Mouse (Mus musculus) midbrain, embryonic 13.5 days (tissue): ENCODE measurements around the gene Ddost. TPM values are rescaled to one million over a fixed set of nuclear protein-coding genes. Genes with fewer than 3 reads are reported as not detected.

Experiments used
- ATAC-seq: fragments of 200-750 bp; cut with Nextera tagmentation; 2 replicates; pipeline ENCODE4 v1.8.0; 2017; ENCODE audit warnings: mild to moderate bottlenecking, moderate TSS enrichment, moderate library complexity
- H3K27ac ChIP-seq: fragments of 300-500 bp; sonication (generic); 2 replicates; pipeline ENCODE4 v1.5.1; 2015; ENCODE audit warnings: inconsistent platforms, mild to moderate bottlenecking, moderate library complexity
- H3K27me3 ChIP-seq: fragments of 300-500 bp; sonication (generic); 2 replicates; pipeline ENCODE4 v1.6.1; 2015; ENCODE audit warnings: mild to moderate bottlenecking, inconsistent platforms
- H3K36me3 ChIP-seq: fragments of 300-500 bp; sonication (generic); 2 replicates; pipeline ENCODE4 v1.6.1; 2015; ENCODE audit warnings: mild to moderate bottlenecking, inconsistent platforms
- H3K4me1 ChIP-seq: fragments of 300-500 bp; sonication (generic); replicated peaks from 2 replicates; pipeline ENCODE4 v1.6.1; 2015; ENCODE audit warnings: inconsistent platforms
- H3K4me2 ChIP-seq: fragments of 300-500 bp; sonication (generic); replicated peaks from 2 replicates; pipeline ENCODE4 v1.6.1; 2015; ENCODE audit warnings: moderate library complexity, mild to moderate bottlenecking, inconsistent platforms
- H3K4me3 ChIP-seq: fragments of 300-500 bp; sonication (generic); replicated peaks from 2 replicates; pipeline ENCODE4 v1.5.1; 2015; ENCODE audit warnings: mild to moderate bottlenecking, inconsistent platforms
- H3K9ac ChIP-seq: fragments of 300-500 bp; sonication (generic); replicated peaks from 2 replicates; pipeline ENCODE4 v1.6.1; 2015; ENCODE audit warnings: mild to moderate bottlenecking, inconsistent platforms
- H3K9me3 ChIP-seq: fragments of 300-500 bp; sonication (generic); 2 replicates; pipeline ENCODE4 v1.6.1; 2016; ENCODE audit warnings: mild to moderate bottlenecking, inconsistent platforms
- WGBS: fragments of 180-500 bp; shearing (Covaris S2); methylation state at CpG from one replicate; pipeline ENCODE4 v1.1.7; 2015; 5-methylcytosine and 5-hydroxymethylcytosine counted together
- polyA plus RNA-seq: library from polyadenylated mRNA; unstranded; fragments of >200 nt; fragmentation: Nextera tagmentation; extraction: Ambion mirVana; gene quantifications from 2 replicates; pipeline ENCODE4 v1.2.1, GENCODE M21; 2015

The Ddost gene
- polyA plus RNA-seq, 1 experiment from 2014 or later = 200 TPM

DNA sequence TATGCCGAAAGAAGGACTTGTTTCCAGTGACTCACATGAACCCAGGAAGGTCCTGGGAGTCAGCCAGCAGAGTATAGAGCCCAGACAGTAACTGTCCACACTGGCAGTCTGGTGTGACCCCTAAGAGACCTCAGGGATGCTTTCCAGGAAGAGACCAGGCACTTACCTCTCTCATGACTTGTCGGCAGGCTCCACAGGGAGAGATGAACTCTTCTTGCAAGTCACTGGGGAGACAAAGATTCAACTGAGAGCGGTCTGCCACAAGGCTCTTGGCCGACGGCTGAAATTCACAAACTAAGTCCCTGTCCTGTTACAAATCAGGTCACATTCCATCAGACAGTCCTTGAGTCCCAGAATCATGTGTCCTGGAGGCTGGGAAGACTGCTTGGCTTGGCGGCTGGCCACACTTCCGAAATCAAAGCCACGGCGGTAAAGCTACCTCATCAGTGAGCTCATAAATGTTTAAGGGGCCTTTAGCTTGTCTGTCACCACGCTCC lies 38.9 kb downstream of the Ddost start:
- no peak overlapping the region for H3K9ac ChIP-seq
- no peaks in the 10 kb centered on the region for H3K4me1 ChIP-seq
- H3K4me3 ChIP-seq = no peak overlapping the region
- H3K4me2 ChIP-seq = no peak overlapping the region
- H3K27me3 ChIP-seq = no peaks in the 10 kb centered on the region
- no peaks in the 10 kb centered on the region for H3K36me3 ChIP-seq
- no peak overlapping the region for H3K27ac ChIP-seq
- 68% methylated on average over 10 of the region's 10 CpGs for WGBS
- no peaks in the 10 kb centered on the region for H3K9me3 ChIP-seq
- no peak for ATAC-seq

DNA sequence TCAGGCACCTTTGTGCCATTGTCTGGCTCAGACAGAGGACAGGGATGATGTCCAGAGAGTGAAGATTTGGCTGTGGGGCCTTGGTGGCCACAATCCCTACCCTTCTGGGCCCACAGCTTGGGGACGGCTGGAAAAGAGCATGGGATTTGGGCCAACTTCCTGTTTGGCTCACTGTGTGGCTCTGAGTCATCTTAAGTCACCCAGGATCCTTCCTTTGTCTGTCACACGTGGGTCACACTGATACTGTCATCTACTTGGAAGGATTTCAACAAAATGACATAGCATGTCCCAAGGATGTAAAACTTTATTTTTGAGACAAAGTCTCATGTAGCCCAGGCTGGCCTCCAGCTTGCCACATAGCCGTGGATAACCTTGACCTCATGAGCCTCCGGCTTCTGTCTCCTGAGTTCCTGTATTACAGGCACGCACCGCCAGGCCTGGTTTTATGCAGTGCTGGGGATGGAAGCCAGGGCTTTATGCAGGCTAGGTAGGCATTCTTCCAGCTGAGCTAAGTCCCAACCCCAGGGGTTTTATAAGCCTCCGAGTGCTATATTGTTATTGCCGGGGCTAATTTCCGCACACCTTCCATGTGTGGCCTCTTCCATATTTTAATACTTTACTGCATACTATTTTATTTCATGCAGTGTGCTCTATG lies 40.5 kb downstream of the Ddost start:
- 80% methylated on average over 9 of the region's 9 CpGs for WGBS

DNA sequence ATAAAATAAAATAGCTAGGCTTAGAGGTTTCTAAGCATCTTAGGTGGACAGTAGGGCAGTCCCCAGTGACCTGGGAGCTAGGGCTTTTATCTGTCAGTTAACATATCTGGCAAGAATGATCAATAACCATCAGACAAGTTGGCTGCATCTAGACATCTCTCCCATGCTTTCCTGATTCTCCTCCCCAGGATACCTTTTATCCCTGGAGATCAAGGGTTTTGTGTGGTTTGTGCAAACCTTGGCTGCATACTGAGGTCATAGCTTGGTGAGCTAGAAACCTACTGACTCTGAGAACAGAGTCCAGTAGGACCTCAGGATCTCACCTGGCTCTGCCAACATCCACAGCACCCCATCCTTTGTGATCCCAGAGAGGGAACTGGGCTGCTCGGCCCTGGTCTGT lies 42.8 kb downstream of the Ddost start:
- ATAC-seq = no peak
- no peaks in the 10 kb centered on the region for H3K9me3 ChIP-seq
- H3K27ac ChIP-seq = no peak overlapping the region
- H3K27me3 ChIP-seq = no peaks in the 10 kb centered on the region
- H3K36me3 ChIP-seq = no peaks in the 10 kb centered on the region
- no peak overlapping the region for H3K4me2 ChIP-seq
- H3K9ac ChIP-seq = no peak overlapping the region
- no peaks in the 10 kb centered on the region for H3K4me1 ChIP-seq
- H3K4me3 ChIP-seq = no peak overlapping the region
- WGBS = 68% methylated on average over 1 of the region's 1 CpGs

More for the DNA sequence above, 40.5 kb downstream of the Ddost start:
- Histone ChIP-seq H3K4me2 (no peak overlapping the region), H3K27ac (no peak overlapping the region), H3K9ac (no peak overlapping the region), H3K36me3 (no peaks in the 10 kb centered on the region), H3K4me1 (no peaks in the 10 kb centered on the region), H3K4me3 (no peak overlapping the region), H3K27me3 (no peaks in the 10 kb centered on the region), H3K9me3 (no peaks in the 10 kb centered on the region)
- no peak for ATAC-seq

DNA sequence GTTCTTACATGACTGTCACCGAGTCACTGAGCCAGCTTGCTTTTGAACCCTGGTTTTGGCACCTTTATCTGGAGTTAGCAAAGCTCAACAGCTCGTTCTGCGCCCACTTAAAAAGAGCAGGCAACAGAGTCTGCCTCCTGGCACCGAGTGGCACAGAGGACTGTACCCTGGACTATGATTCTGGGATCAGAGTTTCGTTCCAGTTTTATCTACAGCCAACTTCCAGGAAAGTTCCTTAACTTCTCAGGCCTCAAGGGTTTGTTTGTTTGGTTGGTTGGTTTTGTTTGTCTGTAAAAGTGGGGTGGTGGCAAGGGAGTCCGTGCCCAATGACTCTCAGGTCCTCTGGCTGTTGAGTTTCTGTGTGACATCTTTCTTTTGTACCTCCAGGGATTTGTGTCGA lies 44.2 kb downstream of the Ddost start:
- H3K4me2 ChIP-seq = no peak overlapping the region
- H3K9ac ChIP-seq = no peak overlapping the region
- H3K27me3 ChIP-seq = no peaks in the 10 kb centered on the region
- ATAC-seq = no peak
- 78% methylated on average over 7 of the region's 7 CpGs for WGBS
- H3K9me3 ChIP-seq = no peaks in the 10 kb centered on the region
- no peak overlapping the region for H3K4me3 ChIP-seq
- no peaks in the 10 kb centered on the region for H3K4me1 ChIP-seq
- H3K27ac ChIP-seq = no peak overlapping the region
- H3K36me3 ChIP-seq = no peaks in the 10 kb centered on the region

DNA sequence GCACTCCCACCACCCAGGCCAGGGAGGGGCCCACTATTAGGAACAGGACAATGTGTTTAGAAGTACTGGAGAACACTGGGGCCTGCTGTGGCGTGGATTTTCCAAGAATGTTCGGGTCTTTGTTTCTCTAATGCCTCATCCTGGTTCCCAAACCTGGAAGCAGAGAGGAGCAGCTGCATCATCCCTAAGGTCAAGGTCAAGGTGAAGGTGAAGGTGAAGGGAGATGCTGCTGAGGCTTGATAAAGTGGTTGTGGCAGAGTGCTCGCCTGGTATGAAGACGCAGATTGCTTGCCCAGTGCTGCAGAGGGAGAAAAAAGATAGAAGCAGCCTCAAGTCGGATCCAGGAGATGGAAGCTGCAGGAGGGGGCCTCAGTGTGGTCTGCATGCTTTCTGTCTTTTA lies 47.3 kb downstream of the Ddost start:
- Histone ChIP-seq H3K27ac (no peak overlapping the region), H3K4me2 (no peak overlapping the region), H3K9ac (no peak overlapping the region), H3K9me3 (no peaks in the 10 kb centered on the region), H3K27me3 (no peaks in the 10 kb centered on the region), H3K4me3 (no peak overlapping the region), H3K36me3 (no peaks in the 10 kb centered on the region), H3K4me1 (no peaks in the 10 kb centered on the region)
- ATAC-seq = no peak
- WGBS = 89% methylated on average over 5 of the region's 5 CpGs

DNA sequence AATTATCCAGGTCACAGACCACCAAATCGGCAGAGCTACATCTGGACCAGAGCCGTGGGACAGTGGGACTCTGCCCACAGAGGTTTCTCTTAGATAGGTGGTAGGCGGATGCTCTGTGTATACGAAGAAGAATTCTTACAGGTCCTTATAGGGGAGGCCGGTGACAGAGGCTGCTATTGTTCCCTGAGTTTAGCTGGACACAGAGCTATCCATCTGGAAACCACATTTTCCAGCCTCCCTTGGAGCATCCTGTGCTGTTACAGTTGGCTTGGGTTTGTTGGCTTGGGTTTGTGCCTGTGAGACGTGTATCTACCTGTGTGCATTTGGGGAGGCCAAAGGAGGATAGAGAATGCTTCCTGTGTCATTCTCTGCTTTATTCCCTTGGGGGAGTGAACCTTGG lies 48.2 kb downstream of the Ddost start:
- Histone ChIP-seq H3K9me3 (no peaks in the 10 kb centered on the region), H3K9ac (no peak overlapping the region), H3K27ac (no peak overlapping the region), H3K27me3 (no peaks in the 10 kb centered on the region), H3K4me1 (no peaks in the 10 kb centered on the region), H3K4me2 (no peak overlapping the region), H3K4me3 (no peak overlapping the region), H3K36me3 (no peaks in the 10 kb centered on the region)
- 90% methylated on average over 6 of the region's 6 CpGs for WGBS
- ATAC-seq = no peak

DNA sequence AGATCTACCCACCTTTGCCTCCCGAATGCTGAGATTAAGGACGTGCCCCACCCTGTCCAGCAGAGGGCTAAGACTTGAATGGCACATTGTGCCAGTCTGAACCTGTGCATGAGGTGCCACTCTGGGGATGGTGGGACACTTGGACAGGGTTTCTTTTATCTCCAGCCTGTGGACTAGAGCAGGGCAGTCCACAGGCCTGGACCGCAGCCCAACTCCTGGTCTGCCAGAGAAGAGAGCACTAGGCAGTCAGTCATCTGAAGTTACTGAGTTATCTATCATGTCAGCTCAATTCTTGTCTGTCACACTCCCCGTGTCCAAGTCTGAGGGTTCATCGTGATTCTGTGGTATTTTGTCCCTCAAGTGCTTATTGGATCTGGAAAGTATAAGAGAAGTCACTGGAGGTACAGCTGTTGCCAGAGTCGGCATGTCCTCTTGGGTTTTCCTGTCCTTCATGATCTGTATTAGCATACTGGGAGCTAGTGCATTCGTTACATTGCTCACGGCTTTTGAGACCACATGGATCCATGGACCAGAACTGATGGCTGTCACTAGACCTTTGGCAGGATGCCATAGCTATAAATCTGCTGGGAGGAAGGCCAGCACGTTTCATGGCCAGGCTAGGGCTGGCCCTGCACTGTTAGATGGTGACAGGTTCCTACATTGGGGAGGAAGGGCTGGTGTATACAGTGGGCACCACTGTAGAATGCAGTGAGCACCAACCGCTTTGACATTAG lies 49.1 kb downstream of the Ddost start:
- WGBS = 74% methylated on average over 10 of the region's 10 CpGs
- Histone ChIP-seq H3K27ac (no peak overlapping the region), H3K36me3 (no peaks in the 10 kb centered on the region), H3K4me3 (no peak overlapping the region), H3K27me3 (no peaks in the 10 kb centered on the region), H3K4me2 (no peak overlapping the region), H3K4me1 (no peaks in the 10 kb centered on the region), H3K9ac (no peak overlapping the region), H3K9me3 (no peaks in the 10 kb centered on the region)
- no peak for ATAC-seq

DNA sequence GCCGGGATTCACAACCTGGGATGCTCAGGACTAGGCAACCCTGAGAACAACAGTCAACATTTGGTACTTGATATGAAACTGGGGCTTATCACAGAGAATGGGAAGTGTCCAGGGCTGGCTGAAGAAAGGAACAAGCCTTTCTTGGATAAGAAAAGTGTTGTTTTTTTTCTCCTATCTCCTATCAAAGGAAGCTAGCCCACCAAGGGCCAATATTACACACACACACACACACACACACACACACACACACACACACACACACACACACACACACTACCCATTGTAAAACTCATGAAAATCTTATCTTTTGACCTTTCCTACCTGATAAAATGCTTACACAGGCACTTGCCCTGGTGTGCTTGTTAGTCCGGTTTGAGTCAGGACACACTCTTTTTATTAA lies 51.0 kb downstream of the Ddost start:
- ATAC-seq = no peak
- Histone ChIP-seq H3K36me3 (no peaks in the 10 kb centered on the region), H3K27me3 (no peaks in the 10 kb centered on the region), H3K4me2 (no peak overlapping the region), H3K4me1 (no peaks in the 10 kb centered on the region), H3K27ac (no peak overlapping the region), H3K9ac (no peak overlapping the region), H3K9me3 (no peaks in the 10 kb centered on the region), H3K4me3 (no peak overlapping the region)
- WGBS = 79% methylated on average over 2 of the region's 2 CpGs

DNA sequence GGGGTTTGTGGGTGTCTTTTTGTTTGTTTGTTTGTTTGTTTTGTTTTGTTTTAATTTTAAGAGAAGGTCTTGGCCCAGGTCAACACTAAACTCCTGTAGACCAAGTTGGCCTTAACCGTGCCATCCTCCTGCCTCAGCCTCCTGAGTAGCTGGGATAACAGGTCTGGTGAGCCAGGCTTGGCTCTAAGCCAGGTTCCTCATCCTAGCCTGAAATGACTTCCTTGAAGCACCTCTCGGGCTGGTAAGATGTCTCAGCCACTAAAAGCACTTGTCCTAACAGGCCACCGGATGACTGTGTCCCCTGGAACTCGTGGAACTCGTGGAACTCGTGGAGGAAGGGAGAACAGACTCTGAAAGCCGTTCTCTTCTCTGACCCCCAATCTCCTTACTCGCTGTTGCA lies 51.6 kb downstream of the Ddost start:
- 91% methylated on average over 8 of the region's 8 CpGs for WGBS
- H3K36me3 ChIP-seq = no peaks in the 10 kb centered on the region
- ATAC-seq = no peak
- H3K27me3 ChIP-seq = no peaks in the 10 kb centered on the region
- H3K9ac ChIP-seq = no peak overlapping the region
- H3K9me3 ChIP-seq = no peaks in the 10 kb centered on the region
- H3K4me2 ChIP-seq = no peak overlapping the region
- 0 out of 2 replicates have a peak, but pooled peaks cover 4% of the 10 kb centered on the region for H3K4me1 ChIP-seq
- H3K4me3 ChIP-seq = no peak overlapping the region
- no peak overlapping the region for H3K27ac ChIP-seq

DNA sequence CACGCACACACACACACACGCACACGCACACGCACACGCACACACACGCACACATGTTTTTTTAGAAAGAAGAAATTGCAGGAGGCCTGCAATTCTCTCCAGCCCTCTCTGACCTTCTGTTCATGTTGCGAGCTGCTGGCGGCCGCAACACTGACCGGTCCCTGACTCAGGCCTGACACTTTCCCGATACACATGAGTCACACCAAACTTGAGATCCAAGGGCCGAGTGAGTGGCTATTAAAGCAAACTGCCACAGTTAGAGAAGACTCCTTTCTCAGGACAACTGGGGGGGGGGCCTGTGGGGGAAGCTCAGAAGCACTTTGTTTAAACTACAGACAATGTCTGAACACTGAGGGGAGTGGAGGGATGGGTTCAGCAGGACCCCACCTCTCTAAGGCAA lies 52.0 kb downstream of the Ddost start:
- H3K27me3 ChIP-seq = no peaks in the 10 kb centered on the region
- H3K9me3 ChIP-seq = no peaks in the 10 kb centered on the region
- H3K4me2 ChIP-seq = no peak overlapping the region
- H3K4me1 ChIP-seq = peaks cover 4% of the 10 kb centered on the region; the same call in 1 of the 2 replicates
- ATAC-seq = no peak
- no peak overlapping the region for H3K4me3 ChIP-seq
- H3K36me3 ChIP-seq = no peaks in the 10 kb centered on the region
- WGBS = 91% methylated on average over 12 of the region's 12 CpGs
- H3K27ac ChIP-seq = no peak overlapping the region
- no peak overlapping the region for H3K9ac ChIP-seq

DNA sequence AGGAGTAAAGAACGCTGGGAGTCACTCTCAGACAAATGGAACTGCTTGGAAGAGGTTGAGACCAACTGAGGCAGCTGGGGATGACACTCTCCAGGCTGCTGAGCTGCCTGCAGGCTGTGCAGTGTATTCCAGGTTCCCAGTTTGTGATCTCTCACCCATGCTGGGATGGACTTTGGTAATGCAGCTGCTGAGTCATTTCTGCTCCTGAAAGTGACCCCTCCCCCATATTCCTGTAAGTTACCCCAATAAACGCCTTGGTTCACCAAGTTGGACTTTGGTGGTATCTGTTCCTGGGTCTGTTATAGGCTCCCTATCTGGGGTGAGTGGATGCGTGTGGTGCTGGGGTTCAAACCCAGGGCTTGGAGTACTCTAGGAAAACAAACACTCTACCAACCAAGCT lies 53.6 kb downstream of the Ddost start:
- Histone ChIP-seq H3K27me3 (no peaks in the 10 kb centered on the region), H3K4me3 (no peak overlapping the region), H3K9ac (no peak overlapping the region), H3K4me2 (no peak overlapping the region), H3K9me3 (no peaks in the 10 kb centered on the region), H3K27ac (no peak overlapping the region), H3K4me1 (peaks cover 4% of the 10 kb centered on the region; the same call in 1 of the 2 replicates), H3K36me3 (no peaks in the 10 kb centered on the region)
- WGBS = 76% methylated on average over 3 of the region's 3 CpGs
- ATAC-seq = no peak

DNA sequence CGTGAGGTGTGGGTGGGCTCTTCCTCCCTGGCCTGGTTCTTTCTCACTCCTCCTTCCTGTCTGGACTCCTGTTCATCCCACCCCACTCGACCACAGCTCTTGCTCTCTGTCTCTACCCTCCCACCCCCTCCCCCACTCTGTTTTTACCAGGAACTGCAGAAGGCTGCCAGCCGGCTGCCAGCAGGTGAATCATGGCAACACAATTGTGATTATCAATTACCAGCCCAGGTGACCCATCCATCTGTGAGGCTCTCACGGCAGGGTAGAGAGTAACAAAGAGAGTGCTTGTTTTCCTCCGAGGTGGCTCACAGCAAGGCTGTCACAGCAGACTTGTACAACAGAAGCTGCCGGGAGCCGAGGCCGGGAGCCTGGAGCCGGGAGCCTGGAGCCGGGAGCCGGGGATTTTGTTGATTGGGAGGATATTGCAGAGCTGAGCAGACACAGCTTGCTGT lies 56.9 kb downstream of the Ddost start:
- Histone ChIP-seq H3K27me3 (peaks cover 10% of the 10 kb centered on the region), H3K27ac (peak overlapping the region; percentile 64), H3K9me3 (no peaks in the 10 kb centered on the region), H3K4me2 (peak overlapping the region; percentile 40), H3K4me1 (peaks cover 4% of the 10 kb centered on the region; the same call in 1 of the 2 replicates), H3K9ac (peak overlapping the region; percentile 46), H3K4me3 (0 out of 2 replicates have a peak overlapping the region, but pooled peaks have one; percentile 2), H3K36me3 (no peaks in the 10 kb centered on the region)
- 8% methylated on average over 11 of the region's 11 CpGs for WGBS
- ATAC-seq = no peak
